Mouse (Mus musculus) common myeloid progenitor, adult 5-6 weeks (primary cell): Measurements from ENCODE around the gene Vmn1r39. TPM values are rescaled to one million over a fixed set of nuclear protein-coding genes. Genes with fewer than 3 reads are reported as not detected.
"Not testable (repeated sequence)": the region's sequence is repeated elsewhere in the genome, so short reads cannot be mapped to it uniquely, and the experiment has no call there.

Experiments used
- ATAC-seq: replicated peaks from 2 replicates; pipeline ENCODE4 v1.8.0; 2016; ENCODE audit warnings: low read depth, mild to moderate bottlenecking, moderate TSS enrichment, inconsistent platforms; ENCODE audit not compliant: poor library complexity, severe bottlenecking
- total RNA-seq: library from RNA; stranded (forward); fragments of 200-1000, 187-1606 nt; gene quantifications from 2 replicates; pipeline ENCODE4 v1.2.3, GENCODE M21; 2017

Gene Vmn1r39
- not detected in 2 replicates for total RNA-seq

DNA sequence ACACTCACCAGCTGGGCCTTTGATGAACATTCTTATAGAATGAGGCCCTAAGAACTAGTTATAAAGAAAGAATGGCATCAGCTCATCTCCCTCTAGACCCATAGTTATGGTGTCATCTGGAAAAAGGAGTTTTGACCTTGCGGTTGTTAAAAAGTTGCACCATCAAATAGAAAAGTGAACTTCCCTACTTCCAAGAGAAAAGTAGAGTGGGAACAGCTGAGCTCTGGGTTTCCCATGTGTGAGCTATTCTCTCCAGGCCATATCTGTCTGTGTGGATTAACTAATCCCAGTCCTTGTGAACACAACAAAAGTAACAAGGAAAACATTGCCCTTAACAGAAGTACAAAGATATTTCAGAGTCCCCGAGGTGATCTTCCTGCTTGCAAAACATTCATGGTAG, at the start of gene Vmn1r39:
TSS of gene Vmn1r39 (minus strand) at position 101 of the 400 bp plus-strand sequence.
- ATAC-seq: no peak

DNA sequence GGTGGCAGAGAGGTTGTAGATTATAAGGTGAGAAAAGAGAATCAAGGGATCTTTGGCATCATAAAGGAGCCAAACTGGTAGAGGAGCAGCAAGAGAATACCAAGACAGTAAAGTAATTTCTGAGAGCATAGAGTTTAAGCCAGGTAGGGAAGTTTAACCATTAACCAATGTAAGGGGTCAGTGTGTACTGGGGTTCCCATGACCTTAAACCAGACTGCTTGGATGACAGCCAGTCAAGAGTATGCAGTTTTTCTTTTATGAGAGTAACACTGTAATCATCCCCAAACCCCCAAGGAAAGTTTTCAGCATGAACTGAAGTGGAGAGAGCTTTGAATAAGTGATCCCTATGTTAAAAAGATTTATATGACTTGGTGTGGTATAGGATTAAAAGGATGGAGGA, 49.0 kb upstream of the Vmn1r39 start:
- no peak for ATAC-seq

DNA sequence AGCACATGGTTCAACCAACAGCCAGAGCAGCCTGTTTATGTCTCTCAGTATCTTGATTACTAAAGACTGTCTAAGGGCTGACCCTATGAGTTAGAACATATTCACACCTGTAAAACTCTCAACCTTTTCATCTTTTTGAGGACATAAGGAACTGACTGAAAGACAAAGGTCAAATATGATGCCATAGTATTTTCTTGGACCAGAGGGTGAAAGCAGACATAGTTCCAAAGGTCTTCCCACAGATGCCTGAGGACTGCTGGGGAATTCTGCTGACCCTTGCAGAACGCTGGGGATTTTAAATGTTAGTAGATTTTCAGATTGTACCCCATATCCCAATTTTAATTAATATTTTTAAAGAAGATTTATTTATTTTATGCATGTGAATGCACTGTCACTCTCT, 47.9 kb upstream of the Vmn1r39 start:
- no peak for ATAC-seq

DNA sequence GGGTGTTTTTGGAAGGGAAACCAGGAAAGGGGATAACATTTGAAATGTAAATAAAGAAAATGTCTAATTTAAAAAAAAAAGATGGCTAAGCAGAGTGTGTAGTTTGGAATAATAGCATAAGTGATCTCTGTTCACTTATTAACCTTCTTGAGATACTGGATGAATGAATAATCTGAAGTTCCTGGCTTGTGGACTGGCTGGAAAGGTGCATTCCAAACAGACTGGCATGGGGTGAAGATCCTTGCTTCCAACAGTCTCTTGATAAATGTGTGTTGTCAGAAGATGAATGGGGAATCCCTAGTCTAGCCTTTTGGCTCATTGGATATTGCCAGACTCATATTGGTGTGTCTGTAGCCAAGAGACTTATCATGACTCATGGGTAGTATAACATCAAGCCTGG, 45.8 kb upstream of the Vmn1r39 start:
- no peak for ATAC-seq

DNA sequence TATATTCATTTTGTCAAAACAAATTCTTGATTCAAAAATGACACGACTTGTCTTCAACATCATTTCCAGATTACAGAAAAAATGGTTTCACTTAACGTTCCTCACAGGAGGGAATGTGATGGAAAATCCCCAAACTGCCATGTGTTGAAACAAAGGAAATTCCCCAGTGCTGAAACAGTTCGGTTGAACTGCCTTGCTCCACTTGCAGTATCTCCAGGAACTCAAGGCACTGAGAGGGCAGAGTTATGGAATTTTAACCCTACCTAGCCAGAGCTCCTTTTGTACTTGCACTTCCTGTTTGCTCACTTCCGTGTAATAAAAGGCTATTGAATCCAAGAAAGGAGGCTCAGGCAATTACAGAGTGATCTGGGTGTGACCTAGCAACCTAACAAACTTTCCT, 38.5 kb upstream of the Vmn1r39 start:
- no peak for ATAC-seq

DNA sequence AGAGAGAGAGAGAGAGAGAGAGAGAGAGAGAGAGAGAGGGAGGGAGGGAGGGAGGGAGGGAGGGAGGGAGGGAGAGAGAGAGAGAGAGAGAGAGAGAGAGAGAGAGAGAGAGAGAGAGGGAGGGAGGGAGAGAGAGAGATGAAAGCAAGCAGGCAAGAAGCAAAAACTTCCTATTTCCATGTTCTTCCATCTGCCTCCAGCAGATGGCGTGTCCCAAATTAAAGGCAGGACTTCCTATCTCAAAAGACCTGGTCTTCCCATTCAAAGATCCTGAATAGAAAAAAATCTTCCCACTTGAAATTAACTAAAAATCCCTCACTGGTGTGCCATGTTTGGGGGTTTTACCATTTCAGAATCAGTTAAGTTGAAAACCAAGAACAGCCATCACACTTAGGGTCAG, 30.2 kb upstream of the Vmn1r39 start:
- 0 out of 2 replicates have a peak, but pooled peaks have one; percentile 50 for ATAC-seq

DNA sequence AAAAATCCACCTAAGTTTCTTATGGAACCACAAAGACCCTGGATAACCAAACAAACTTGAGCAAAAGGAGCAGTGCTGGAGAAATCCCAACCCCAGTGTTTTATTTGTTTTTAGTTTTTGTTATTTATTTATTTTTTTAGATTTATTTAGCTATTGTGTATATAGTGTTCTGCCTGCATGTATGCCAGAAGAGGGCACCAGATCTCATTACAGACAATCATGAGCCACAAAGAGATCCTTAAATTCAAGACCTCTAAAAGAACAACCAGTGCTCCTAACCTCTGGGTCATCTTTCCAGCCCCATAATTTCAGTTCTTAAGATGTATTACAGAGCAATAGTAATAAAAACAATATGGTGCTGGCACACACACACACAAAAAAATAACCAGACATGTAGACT, 26.5 kb upstream of the Vmn1r39 start:
- peak; percentile 73; the same call in 1 of the 2 replicates for ATAC-seq

DNA sequence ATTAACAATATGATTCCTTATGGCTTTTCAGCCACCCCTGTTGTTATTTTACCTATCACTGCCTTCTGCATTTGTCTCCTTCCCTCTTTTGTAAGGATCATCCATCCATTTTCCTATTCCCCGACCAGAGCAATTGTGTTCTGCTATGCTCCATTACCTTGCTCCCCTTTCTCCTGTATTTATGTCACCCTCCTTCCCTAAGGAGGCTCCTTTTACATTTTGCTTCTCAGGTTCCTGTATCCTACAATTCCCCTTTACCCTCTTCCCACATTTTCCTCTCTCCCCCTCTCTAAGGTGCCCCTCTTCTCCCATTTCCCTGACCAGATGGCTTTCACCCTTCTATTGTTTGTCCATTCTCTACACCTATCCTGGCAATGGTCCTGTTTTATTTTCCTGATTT, 4.1 kb downstream of the Vmn1r39 start:
- no peak for ATAC-seq

DNA sequence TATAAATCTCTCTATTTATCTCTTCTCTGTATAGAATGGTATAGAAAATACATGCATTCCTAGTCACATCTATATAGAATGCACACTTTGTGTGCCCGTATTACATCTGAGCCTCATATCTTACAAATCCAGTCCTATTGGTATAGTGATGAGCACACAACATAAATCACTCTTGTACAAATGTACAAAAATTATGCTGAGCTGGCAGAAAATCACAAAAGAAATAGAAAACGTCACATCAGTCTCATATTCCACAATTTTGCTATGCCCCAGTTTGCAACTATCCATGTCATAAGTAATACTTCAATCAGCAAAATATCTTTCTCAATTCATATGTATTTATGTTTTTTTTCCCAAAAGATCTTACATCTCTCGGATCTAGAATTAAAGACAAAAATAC, 4.7 kb downstream of the Vmn1r39 start:
- no peak for ATAC-seq

DNA sequence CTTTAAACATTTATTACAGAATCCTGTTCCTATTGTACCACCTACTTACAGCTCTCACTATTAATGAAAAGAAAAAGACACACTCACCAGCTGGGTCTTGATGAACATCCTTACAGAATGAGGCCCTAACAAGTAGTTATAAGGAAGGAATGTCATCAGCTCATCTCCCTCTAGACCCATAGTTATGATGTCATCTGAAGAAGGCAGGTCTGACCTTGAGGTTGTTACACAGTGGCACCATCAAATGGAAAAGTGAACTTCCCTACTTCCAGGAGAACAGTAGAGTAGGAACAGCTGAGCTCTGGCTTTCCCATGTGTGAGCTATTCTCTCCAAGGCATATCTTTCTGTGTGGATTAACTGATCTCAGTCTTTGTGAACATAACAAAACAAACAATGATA, 27.9 kb downstream of the Vmn1r39 start, which contains the start of gene Vmn1r38:
TSS of gene Vmn1r38 (minus strand) at position 101 of the 400 bp plus-strand sequence.
- not testable (repeated sequence) for ATAC-seq

Other genes with a start within 250 kb of the Vmn1r39 start
- not detected in 2 replicates for gene Vmn1r33, start 192.3 kb downstream of the Vmn1r39 start, total RNA-seq
- not detected in 2 replicates for gene Vmn1r34, start 166.7 kb downstream of the Vmn1r39 start, total RNA-seq
- gene Vmn1r35, start 124.7 kb downstream of the Vmn1r39 start, total RNA-seq: not detected in 2 replicates
- not detected in 2 replicates for gene Vmn1r36, start 91.4 kb downstream of the Vmn1r39 start, total RNA-seq
- gene Vmn1r37, start 81.2 kb downstream of the Vmn1r39 start, total RNA-seq: not detected in 2 replicates
- not detected in 2 replicates for gene Vmn1r38, start 28.0 kb downstream of the Vmn1r39 start, total RNA-seq
- gene Gng12, start 85.8 kb upstream of the Vmn1r39 start, total RNA-seq: 79.5 and 88.0 TPM in 2 replicates
- 36.0 and 41.3 TPM in 2 replicates for gene Gadd45a, start 226.8 kb upstream of the Vmn1r39 start, total RNA-seq